Mouse (Mus musculus) spleen, postnatal 4 days (tissue): ENCODE data around the gene Pigg.

ENCODE experiments used
- DNase-seq, 2 experiments: peaks; one replicate each; pipeline ENCODE4 v3.0.0; 2022; ENCODE audit warnings: low spot score in 2 of 2

Gene Pigg

GRCm38 (mm10) chr5:108357862-108358261, 45.5 kb downstream of the Pigg start:
- DNase-seq, result no peak

GRCm38 (mm10) chr5:108359491-108359890, 47.1 kb downstream of the Pigg start:
- no peak for DNase-seq

- no peak for DNase-seq
Measured at GRCm38 (mm10) chr5:108360211-108360610, 47.8 kb downstream of the Pigg start.

GRCm38 (mm10) chr5:108362330-108362729, 49.9 kb downstream of the Pigg start:
- DNase-seq, result no peak

GRCm38 (mm10) chr5:108366328-108366983, 54.0 kb downstream of the Pigg start:
- no peak for DNase-seq

GRCm38 (mm10) chr5:108366984-108367841, 54.8 kb downstream of the Pigg start:
- DNase-seq, result peak in 1 of 2 experiments; percentile 66

GRCm38 (mm10) chr5:108367871-108368332, 55.5 kb downstream of the Pigg start, which contains the start of gene Gm42517:
TSS of gene Gm42517 (minus strand) at chr5:108367922.
- no peak for DNase-seq

- no peak for DNase-seq
Measured at GRCm38 (mm10) chr5:108368446-108368845, 56.0 kb downstream of the Pigg start.

GRCm38 (mm10) chr5:108368851-108369621, 56.6 kb downstream of the Pigg start:
- peak in 1 of 2 experiments; percentile 65 for DNase-seq

- DNase-seq, result no peak
Measured at GRCm38 (mm10) chr5:108369964-108370363, 57.6 kb downstream of the Pigg start.

- no peak for DNase-seq
Measured at GRCm38 (mm10) chr5:108374079-108374478, 61.7 kb downstream of the Pigg start.

GRCm38 (mm10) chr5:108376059-108376458, 63.6 kb downstream of the Pigg start:
- no peak for DNase-seq

- DNase-seq, result no peak
Measured at GRCm38 (mm10) chr5:108378346-108378745, 65.9 kb downstream of the Pigg start.

GRCm38 (mm10) chr5:108385632-108386031, 73.2 kb downstream of the Pigg start:
- no peak for DNase-seq

GRCm38 (mm10) chr5:108386449-108386848, 74.0 kb downstream of the Pigg start:
- DNase-seq, result no peak

- no peak for DNase-seq
Measured at GRCm38 (mm10) chr5:108388201-108388600, 75.8 kb downstream of the Pigg start, which contains the start of gene Pde6b. TSS of gene Pde6b (plus strand) at chr5:108388391.

GRCm38 (mm10) chr5:108389744-108390143, 77.3 kb downstream of the Pigg start:
- DNase-seq, result no peak
